Mouse (Mus musculus) liver, embryonic 12.5 days (tissue): Measurements from ENCODE around the gene Tle3. TPM values are rescaled to one million over a fixed set of nuclear protein-coding genes. Genes with fewer than 3 reads are reported as not detected.

Source experiments
- ATAC-seq: fragments of 200-750 bp; cut with Nextera tagmentation; 2 replicates; pipeline ENCODE4 v1.8.0; 2017; ENCODE audit warnings: moderate number of reproducible peaks, mild to moderate bottlenecking, moderate library complexity
- H3K27ac ChIP-seq: fragments of 300-500 bp; sonication (generic); 2 replicates; pipeline ENCODE4 v1.5.1; 2016; ENCODE audit warnings: mild to moderate bottlenecking
- H3K27me3 ChIP-seq: fragments of 300-500 bp; sonication (generic); replicated peaks from 2 replicates; pipeline ENCODE4 v1.6.1; 2016; ENCODE audit warnings: mild to moderate bottlenecking, moderate library complexity
- H3K36me3 ChIP-seq: fragments of 300-500 bp; sonication (generic); 2 replicates; pipeline ENCODE4 v1.6.1; 2016; ENCODE audit warnings: mild to moderate bottlenecking, moderate library complexity
- H3K4me1 ChIP-seq: fragments of 300-500 bp; sonication (generic); 2 replicates; pipeline ENCODE4 v1.6.1; 2016
- H3K4me2 ChIP-seq: fragments of 300-500 bp; sonication (generic); 2 replicates; pipeline ENCODE4 v1.6.1; 2016; ENCODE audit warnings: mild to moderate bottlenecking, moderate library complexity
- H3K4me3 ChIP-seq: fragments of 300-500 bp; sonication (generic); 2 replicates; pipeline ENCODE4 v1.5.1; 2016; ENCODE audit warnings: mild to moderate bottlenecking, moderate library complexity
- H3K9ac ChIP-seq: fragments of 300-500 bp; sonication (generic); 2 replicates; pipeline ENCODE4 v1.6.1; 2016; ENCODE audit warnings: mild to moderate bottlenecking, moderate library complexity
- H3K9me3 ChIP-seq: fragments of 300-500 bp; sonication (generic); replicated peaks from 2 replicates; pipeline ENCODE4 v1.6.1; 2016; ENCODE audit warnings: mild to moderate bottlenecking, moderate library complexity
- WGBS: fragments of 180-500 bp; shearing (Covaris S2); methylation state at CpG from one replicate; pipeline ENCODE4 v1.1.7; 2016; ENCODE audit not compliant: insufficient replicate concordance; 5-methylcytosine and 5-hydroxymethylcytosine counted together
- polyA plus RNA-seq: library from polyadenylated mRNA; unstranded; fragments of >200 nt; fragmentation: Nextera tagmentation; extraction: Ambion mirVana; gene quantifications from 2 replicates; pipeline ENCODE4 v1.2.1, GENCODE M21; 2016

Gene Tle3
- polyA plus RNA-seq, 1 experiment from 2014 or later, result 7.7 TPM

DNA sequence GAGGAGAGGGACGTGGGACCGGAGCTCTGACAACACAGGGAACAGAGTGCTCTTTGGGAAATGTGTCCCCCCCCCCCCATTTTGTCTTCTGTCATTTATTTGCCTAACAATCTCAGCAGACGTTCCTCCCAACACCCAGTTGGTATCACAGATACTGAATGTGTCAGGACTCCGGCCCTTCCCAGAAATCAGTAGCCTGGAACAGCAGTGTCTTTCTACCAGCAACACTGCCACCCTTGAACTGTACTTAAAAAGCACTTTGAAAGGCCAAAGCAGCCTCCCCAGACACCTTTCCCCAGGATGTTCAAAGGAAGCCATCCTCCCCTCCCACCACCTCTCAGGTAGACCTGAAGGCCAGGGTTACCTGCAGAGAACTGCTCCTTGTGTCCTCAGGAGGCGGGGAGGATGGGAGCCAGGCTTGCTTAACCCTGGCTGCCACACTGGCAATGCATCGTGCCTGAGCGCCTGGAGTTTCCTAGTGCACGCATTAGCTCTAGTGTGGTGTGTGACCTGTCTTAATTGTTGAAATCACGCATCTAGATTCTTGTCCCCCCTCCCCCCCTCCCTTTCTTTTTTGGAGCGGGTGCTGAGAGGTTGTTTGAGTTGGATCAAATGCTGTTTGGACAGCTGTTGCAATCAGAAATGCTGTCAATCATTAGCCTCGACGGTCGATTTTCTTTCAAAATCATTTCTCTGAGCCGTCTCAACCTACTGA lies 16.7 kb downstream of the Tle3 start:
- peaks cover 14% of the 10 kb centered on the region for H3K27me3 ChIP-seq
- no peak overlapping the region for H3K27ac ChIP-seq
- ATAC-seq, result no peak
- no peak overlapping the region for H3K4me3 ChIP-seq
- H3K9me3 ChIP-seq, result no peaks in the 10 kb centered on the region
- H3K4me2 ChIP-seq, result 0 out of 2 replicates have a peak overlapping the region, but pooled peaks have one; percentile 5
- H3K36me3 ChIP-seq, result peaks cover 33% of the 10 kb centered on the region
- H3K9ac ChIP-seq, result no peak overlapping the region
- 56% methylated on average over 14 of the region's 14 CpGs for WGBS
- peaks cover 65% of the 10 kb centered on the region for H3K4me1 ChIP-seq

DNA sequence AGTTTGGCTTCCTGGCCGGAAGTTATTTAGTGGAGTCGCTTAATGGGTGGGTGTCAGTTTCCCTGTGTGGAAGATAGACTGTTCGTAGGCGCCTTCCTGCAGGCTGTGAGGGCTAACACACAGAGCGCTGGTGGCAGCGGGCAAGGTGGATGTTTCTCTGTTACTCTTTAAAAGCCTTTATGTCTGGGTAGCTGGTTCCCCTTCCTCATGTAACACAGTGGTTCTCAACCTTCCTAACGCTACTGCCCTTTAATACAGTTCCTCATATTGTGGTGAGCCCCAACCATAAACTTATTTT lies 17.2 kb downstream of the Tle3 start:
- H3K36me3 ChIP-seq, result peaks cover 34% of the 10 kb centered on the region
- no peak for ATAC-seq
- WGBS, result 63% methylated on average over 7 of the region's 7 CpGs
- no peaks in the 10 kb centered on the region for H3K9me3 ChIP-seq
- H3K27ac ChIP-seq, result no peak overlapping the region
- H3K4me2 ChIP-seq, result 0 out of 2 replicates have a peak overlapping the region, but pooled peaks have one; percentile 5
- H3K4me1 ChIP-seq, result peaks cover 65% of the 10 kb centered on the region
- no peak overlapping the region for H3K9ac ChIP-seq
- H3K4me3 ChIP-seq, result no peak overlapping the region
- H3K27me3 ChIP-seq, result peaks cover 9% of the 10 kb centered on the region

GRCm38 (mm10) chr9:61391570-61392337 lies 19.6 kb downstream of the Tle3 start:
- H3K9ac ChIP-seq, result no peak overlapping the region
- 69% methylated on average over 5 of the region's 5 CpGs for WGBS
- no peak overlapping the region for H3K4me3 ChIP-seq
- no peak for ATAC-seq
- H3K36me3 ChIP-seq, result peaks cover 56% of the 10 kb centered on the region
- H3K4me2 ChIP-seq, result no peak overlapping the region
- no peak overlapping the region for H3K27ac ChIP-seq
- no peaks in the 10 kb centered on the region for H3K9me3 ChIP-seq
- H3K27me3 ChIP-seq, result 0 out of 2 replicates have a peak, but pooled peaks cover 4% of the 10 kb centered on the region
- peaks cover 45% of the 10 kb centered on the region for H3K4me1 ChIP-seq

DNA sequence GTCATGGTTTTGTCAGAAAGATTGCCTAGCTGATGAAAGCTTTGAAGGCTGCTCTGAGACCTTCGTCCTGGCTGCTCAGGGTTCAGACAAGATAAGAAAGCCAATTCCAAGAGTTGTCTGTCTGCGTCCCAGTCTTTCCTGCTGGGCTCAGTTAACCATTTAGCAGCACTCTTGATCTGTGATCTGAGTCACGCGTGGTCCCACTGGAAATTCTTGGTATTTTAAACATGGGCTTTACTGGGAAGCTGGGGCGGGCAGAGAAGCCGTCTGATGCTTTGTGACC lies 20.1 kb downstream of the Tle3 start:
- H3K4me3 ChIP-seq, result no peak overlapping the region
- H3K27me3 ChIP-seq, result 0 out of 2 replicates have a peak, but pooled peaks cover 4% of the 10 kb centered on the region
- no peak for ATAC-seq
- H3K27ac ChIP-seq, result no peak overlapping the region
- no peaks in the 10 kb centered on the region for H3K9me3 ChIP-seq
- H3K4me2 ChIP-seq, result no peak overlapping the region
- no peak overlapping the region for H3K9ac ChIP-seq
- 59% methylated on average over 6 of the region's 6 CpGs for WGBS
- peaks cover 56% of the 10 kb centered on the region for H3K36me3 ChIP-seq
- peaks cover 45% of the 10 kb centered on the region for H3K4me1 ChIP-seq

- H3K4me3 ChIP-seq, result no peak overlapping the region
- H3K9me3 ChIP-seq, result no peaks in the 10 kb centered on the region
- H3K36me3 ChIP-seq, result peaks cover 55% of the 10 kb centered on the region
- H3K27me3 ChIP-seq, result no peaks in the 10 kb centered on the region
- H3K9ac ChIP-seq, result no peak overlapping the region
- no peak overlapping the region for H3K27ac ChIP-seq
- no peak for ATAC-seq
- WGBS, result 62% methylated on average over 6 of the region's 6 CpGs
- peaks cover 39% of the 10 kb centered on the region for H3K4me1 ChIP-seq
- no peak overlapping the region for H3K4me2 ChIP-seq
Measured at GRCm38 (mm10) chr9:61393161-61393560, 21.0 kb downstream of the Tle3 start.

- WGBS, result 88% methylated on average over 5 of the region's 5 CpGs
- Histone ChIP-seq H3K4me1 (peaks cover 32% of the 10 kb centered on the region), H3K9me3 (no peaks in the 10 kb centered on the region), H3K9ac (no peak overlapping the region), H3K27ac (no peak overlapping the region), H3K4me3 (no peak overlapping the region), H3K36me3 (peaks cover 59% of the 10 kb centered on the region), H3K27me3 (no peaks in the 10 kb centered on the region), H3K4me2 (no peak overlapping the region)
- no peak for ATAC-seq
Measured at GRCm38 (mm10) chr9:61393847-61394246, 21.7 kb downstream of the Tle3 start.

- no peak overlapping the region for H3K9ac ChIP-seq
- H3K4me1 ChIP-seq, result peaks cover 25% of the 10 kb centered on the region
- 68% methylated on average over 3 of the region's 3 CpGs for WGBS
- no peak overlapping the region for H3K27ac ChIP-seq
- H3K9me3 ChIP-seq, result no peaks in the 10 kb centered on the region
- peaks cover 62% of the 10 kb centered on the region for H3K36me3 ChIP-seq
- no peak overlapping the region for H3K4me3 ChIP-seq
- H3K4me2 ChIP-seq, result no peak overlapping the region
- ATAC-seq, result peak; percentile 24; the same call in 1 of the 2 replicates
- H3K27me3 ChIP-seq, result no peaks in the 10 kb centered on the region
Measured at GRCm38 (mm10) chr9:61395071-61395470, 22.9 kb downstream of the Tle3 start.

DNA sequence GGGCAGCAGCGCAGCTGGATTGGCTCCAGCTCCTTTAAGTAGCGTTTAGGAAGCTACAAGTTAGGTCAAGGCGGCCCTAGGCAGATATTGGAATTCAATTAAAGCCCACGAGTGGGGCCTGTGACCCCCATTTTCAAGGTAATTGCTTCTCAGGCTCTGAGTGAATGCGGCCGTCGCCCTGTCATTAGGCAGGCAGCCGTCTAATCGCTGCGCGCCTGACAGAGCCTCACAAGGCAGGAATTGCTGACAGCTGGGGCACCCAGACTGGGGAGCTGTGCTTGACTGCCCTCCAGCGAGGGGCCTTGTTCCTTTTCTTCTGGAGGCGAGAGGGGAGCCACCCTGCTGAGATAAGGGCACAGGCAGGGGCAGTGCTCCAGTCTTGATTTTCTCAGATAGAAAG lies 24.3 kb downstream of the Tle3 start:
- Histone ChIP-seq H3K27me3 (no peaks in the 10 kb centered on the region), H3K27ac (no peak overlapping the region), H3K4me2 (no peak overlapping the region), H3K36me3 (peaks cover 57% of the 10 kb centered on the region), H3K9ac (no peak overlapping the region), H3K4me1 (peaks cover 15% of the 10 kb centered on the region), H3K4me3 (no peak overlapping the region), H3K9me3 (no peaks in the 10 kb centered on the region)
- 68% methylated on average over 13 of the region's 13 CpGs for WGBS
- ATAC-seq, result no peak

- H3K27me3 ChIP-seq, result no peaks in the 10 kb centered on the region
- peaks cover 8% of the 10 kb centered on the region for H3K4me1 ChIP-seq
- H3K9ac ChIP-seq, result no peak overlapping the region
- ATAC-seq, result no peak
- H3K27ac ChIP-seq, result no peak overlapping the region
- no peaks in the 10 kb centered on the region for H3K9me3 ChIP-seq
- no peak overlapping the region for H3K4me3 ChIP-seq
- no peak overlapping the region for H3K4me2 ChIP-seq
- peaks cover 60% of the 10 kb centered on the region for H3K36me3 ChIP-seq
- 67% methylated on average over 4 of the region's 4 CpGs for WGBS
Measured at GRCm38 (mm10) chr9:61397130-61397529, 25.0 kb downstream of the Tle3 start.

GRCm38 (mm10) chr9:61398160-61398559 lies 26.0 kb downstream of the Tle3 start:
- H3K27me3 ChIP-seq, result no peaks in the 10 kb centered on the region
- 81% methylated on average over 9 of the region's 9 CpGs for WGBS

GRCm38 (mm10) chr9:61400132-61400531 lies 28.0 kb downstream of the Tle3 start:
- no peak overlapping the region for H3K27ac ChIP-seq
- 0 out of 2 replicates have a peak, but pooled peaks cover 2% of the 10 kb centered on the region for H3K4me1 ChIP-seq
- 83% methylated on average over 7 of the region's 7 CpGs for WGBS
- H3K9ac ChIP-seq, result no peak overlapping the region
- H3K27me3 ChIP-seq, result no peaks in the 10 kb centered on the region
- H3K4me3 ChIP-seq, result no peak overlapping the region
- no peaks in the 10 kb centered on the region for H3K9me3 ChIP-seq
- no peak overlapping the region for H3K4me2 ChIP-seq
- ATAC-seq, result no peak
- H3K36me3 ChIP-seq, result peaks cover 62% of the 10 kb centered on the region

More at GRCm38 (mm10) chr9:61398160-61398559, 26.0 kb downstream of the Tle3 start:
- Histone ChIP-seq H3K4me2 (no peak overlapping the region), H3K36me3 (peaks cover 62% of the 10 kb centered on the region), H3K9me3 (no peaks in the 10 kb centered on the region), H3K4me3 (no peak overlapping the region), H3K4me1 (peaks cover 2% of the 10 kb centered on the region; the same call in 1 of the 2 replicates), H3K9ac (no peak overlapping the region), H3K27ac (no peak overlapping the region)
- ATAC-seq, result no peak

DNA sequence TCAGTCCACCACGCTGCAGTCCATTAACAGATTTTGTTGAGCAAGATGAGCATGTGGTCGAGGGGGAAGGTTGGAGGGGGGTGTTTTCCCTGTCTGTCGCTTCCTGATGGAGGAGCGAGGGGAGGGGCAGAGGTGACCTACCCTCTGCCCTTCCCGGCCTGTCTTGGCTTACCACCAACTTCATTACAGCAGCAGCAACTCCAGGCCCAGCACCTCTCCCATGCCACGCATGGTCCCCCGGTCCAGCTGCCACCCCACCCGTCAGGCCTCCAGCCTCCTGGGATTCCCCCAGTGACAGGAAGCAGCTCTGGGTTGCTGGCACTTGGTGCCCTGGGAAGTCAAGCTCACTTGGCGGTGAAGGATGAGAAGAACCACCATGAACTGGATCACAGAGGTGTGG lies 29.5 kb downstream of the Tle3 start:
- ATAC-seq, result 0 out of 2 replicates have a peak, but pooled peaks have one; percentile 10
- 0 out of 2 replicates have a peak, but pooled peaks cover 2% of the 10 kb centered on the region for H3K4me1 ChIP-seq
- 65% methylated on average over 9 of the region's 9 CpGs for WGBS
- no peaks in the 10 kb centered on the region for H3K27me3 ChIP-seq
- H3K9me3 ChIP-seq, result no peaks in the 10 kb centered on the region
- H3K27ac ChIP-seq, result no peak overlapping the region
- H3K4me2 ChIP-seq, result no peak overlapping the region
- H3K9ac ChIP-seq, result no peak overlapping the region
- H3K36me3 ChIP-seq, result peaks cover 63% of the 10 kb centered on the region
- H3K4me3 ChIP-seq, result no peak overlapping the region
